Mouse (Mus musculus): ENCODE results near the gene Dlgap4. TPM values are rescaled to one million over a fixed set of nuclear protein-coding genes. Genes with fewer than 3 reads are reported as not detected.

Dlgap4 gene
- polyA plus RNA-seq, 1 experiment from 2014 or later: 160 TPM

- ATAC-seq (ENCODE audit: insufficient read depth, low FRiP score, low TSS enrichment): peak; percentile 36; the same call in 1 of the 2 replicates
Observed at GRCm38 (mm10) chr2:156613081-156613540, 394 bp upstream of the Dlgap4 start.

DNA sequence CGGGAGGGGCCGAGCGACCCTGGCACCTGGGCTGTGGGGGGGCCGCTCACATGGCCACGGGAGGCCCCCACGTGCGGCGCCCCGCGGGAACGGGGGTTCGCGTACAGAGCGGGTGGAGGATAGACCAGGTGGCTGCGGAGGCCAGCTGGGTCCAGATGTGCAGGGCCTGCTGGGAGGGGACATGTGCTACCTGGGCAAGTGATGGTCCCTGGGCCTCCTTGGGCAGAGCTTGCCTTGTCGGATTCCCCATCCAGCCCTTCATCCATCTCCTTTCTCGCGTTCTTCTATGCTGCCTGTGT is 702 bp downstream of the Dlgap4 start:
- Histone ChIP-seq H3K27ac (ENCODE audit: low read depth, low read length) (no peak overlapping the region), H3K4me1 (ENCODE audit: control insufficient read depth, insufficient read depth, low read length) (peaks cover 11% of the 10 kb centered on the region; the same call in 1 of the 2 replicates), H3K27me3 (ENCODE audit: control insufficient read depth, insufficient read depth, low read length) (peaks cover 34% of the 10 kb centered on the region), H3K9me3 (ENCODE audit: control insufficient read depth, low read length) (no peaks in the 10 kb centered on the region), H3K4me3 (ENCODE audit: low read depth, low read length) (peak overlapping the region; percentile 71), H3K36me3 (ENCODE audit: control insufficient read depth, insufficient read depth, low read length) (no peaks in the 10 kb centered on the region), H3K4me2 (ENCODE audit: low read depth) (peak overlapping the region; percentile 98), H3K9ac (ENCODE audit: low read length) (peak overlapping the region; percentile 68)
- ATAC-seq (ENCODE audit: insufficient read depth, low FRiP score, low TSS enrichment) (no peak; the same call in 1 of the 2 replicates), DNase-seq (ENCODE audit: low spot score) (no peak)
- 0% methylated on average over 18 of the region's 18 CpGs for WGBS

More at GRCm38 (mm10) chr2:156613081-156613540, 394 bp upstream of the Dlgap4 start:
- Histone ChIP-seq H3K27me3 (ENCODE audit: control insufficient read depth, insufficient read depth, low read length) (peaks cover 34% of the 10 kb centered on the region), H3K9ac (ENCODE audit: low read length) (peak overlapping the region; percentile 68), H3K27ac (ENCODE audit: low read depth, low read length) (no peak overlapping the region), H3K4me1 (ENCODE audit: control insufficient read depth, insufficient read depth, low read length) (peaks cover 11% of the 10 kb centered on the region; the same call in 1 of the 2 replicates), H3K9me3 (ENCODE audit: control insufficient read depth, low read length) (no peaks in the 10 kb centered on the region), H3K36me3 (ENCODE audit: control insufficient read depth, insufficient read depth, low read length) (no peaks in the 10 kb centered on the region), H3K4me2 (ENCODE audit: low read depth) (peak overlapping the region; percentile 98), H3K4me3 (ENCODE audit: low read depth, low read length) (peak overlapping the region; percentile 71)
- WGBS: under 1% methylated on average over 34 of the region's 41 CpGs
- peak; percentile 62 for DNase-seq (ENCODE audit: low spot score)

- ATAC-seq (ENCODE audit: insufficient read depth, low FRiP score, low TSS enrichment) (no peak), DNase-seq (ENCODE audit: low spot score) (no peak)
- peak overlapping the region; percentile 71 for H3K4me3 ChIP-seq (ENCODE audit: low read depth, low read length)
- H3K36me3 ChIP-seq (ENCODE audit: control insufficient read depth, insufficient read depth, low read length): no peaks in the 10 kb centered on the region
- H3K27ac ChIP-seq (ENCODE audit: low read depth, low read length): no peak overlapping the region
- peaks cover 34% of the 10 kb centered on the region for H3K27me3 ChIP-seq (ENCODE audit: control insufficient read depth, insufficient read depth, low read length)
- peaks cover 11% of the 10 kb centered on the region; the same call in 1 of the 2 replicates for H3K4me1 ChIP-seq (ENCODE audit: control insufficient read depth, insufficient read depth, low read length)
- H3K9me3 ChIP-seq (ENCODE audit: control insufficient read depth, low read length): no peaks in the 10 kb centered on the region
- no peak overlapping the region for H3K9ac ChIP-seq (ENCODE audit: low read length)
- H3K4me2 ChIP-seq (ENCODE audit: low read depth): peak overlapping the region; percentile 98
- 8% methylated on average over 30 of the region's 31 CpGs for WGBS
Observed at GRCm38 (mm10) chr2:156614661-156615654, 1.5 kb downstream of the Dlgap4 start.

DNA sequence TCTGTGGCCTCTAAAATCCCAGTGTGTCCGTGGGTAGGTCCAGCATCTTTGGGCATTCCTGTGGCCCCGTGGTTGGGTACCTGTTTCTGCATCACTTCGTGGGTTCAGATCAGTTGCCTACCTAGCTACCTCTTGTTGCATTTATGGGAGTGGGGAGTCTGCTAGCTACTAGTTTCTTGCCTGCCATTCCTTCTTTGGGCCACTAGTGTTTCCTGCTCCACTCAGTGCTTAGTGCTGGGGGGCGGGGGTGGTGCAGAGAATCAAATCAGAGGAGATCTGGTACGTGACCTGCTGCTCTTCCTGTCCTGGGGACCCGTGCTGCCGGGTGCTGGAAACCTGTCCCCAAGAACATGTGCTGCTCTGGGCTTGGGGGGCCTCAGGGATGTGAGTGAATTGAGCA is 3.0 kb downstream of the Dlgap4 start:
- H3K4me2 ChIP-seq (ENCODE audit: low read depth): no peak overlapping the region
- H3K9me3 ChIP-seq (ENCODE audit: control insufficient read depth, low read length): no peaks in the 10 kb centered on the region
- no peaks in the 10 kb centered on the region for H3K36me3 ChIP-seq (ENCODE audit: control insufficient read depth, insufficient read depth, low read length)
- ATAC-seq (ENCODE audit: insufficient read depth, low FRiP score, low TSS enrichment): no peak
- H3K27me3 ChIP-seq (ENCODE audit: control insufficient read depth, insufficient read depth, low read length): peaks cover 34% of the 10 kb centered on the region
- peaks cover 11% of the 10 kb centered on the region; the same call in 1 of the 2 replicates for H3K4me1 ChIP-seq (ENCODE audit: control insufficient read depth, insufficient read depth, low read length)
- no peak overlapping the region for H3K27ac ChIP-seq (ENCODE audit: low read depth, low read length)
- no peak overlapping the region for H3K9ac ChIP-seq (ENCODE audit: low read length)
- WGBS: 82% methylated on average over 7 of the region's 7 CpGs
- H3K4me3 ChIP-seq (ENCODE audit: low read depth, low read length): no peak overlapping the region
- no peak for DNase-seq (ENCODE audit: low spot score)

DNA sequence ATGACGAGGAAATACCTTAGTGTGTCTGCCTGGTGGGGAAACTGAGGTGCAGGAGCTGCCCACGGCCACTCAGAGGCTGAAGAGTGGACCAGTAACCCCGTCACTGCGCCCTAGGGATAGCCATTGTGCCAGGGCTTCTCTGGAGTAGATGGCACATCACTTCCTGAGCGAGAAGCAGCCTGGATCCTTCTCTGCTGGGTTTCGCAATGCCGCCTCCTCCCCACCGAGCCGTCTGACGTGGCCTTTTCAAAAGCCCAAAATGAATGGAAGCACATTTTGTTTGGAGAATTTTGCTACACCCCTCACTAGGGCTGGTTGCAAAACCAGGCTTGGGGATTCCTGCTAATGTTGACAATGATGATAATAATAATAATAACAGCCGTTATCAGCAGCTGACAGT is 4.0 kb downstream of the Dlgap4 start:
- Histone ChIP-seq H3K27ac (ENCODE audit: low read depth, low read length) (no peak overlapping the region), H3K9ac (ENCODE audit: low read length) (no peak overlapping the region), H3K36me3 (ENCODE audit: control insufficient read depth, insufficient read depth, low read length) (no peaks in the 10 kb centered on the region), H3K4me1 (ENCODE audit: control insufficient read depth, insufficient read depth, low read length) (peaks cover 11% of the 10 kb centered on the region; the same call in 1 of the 2 replicates), H3K9me3 (ENCODE audit: control insufficient read depth, low read length) (no peaks in the 10 kb centered on the region), H3K4me2 (ENCODE audit: low read depth) (no peak overlapping the region), H3K4me3 (ENCODE audit: low read depth, low read length) (no peak overlapping the region), H3K27me3 (ENCODE audit: control insufficient read depth, insufficient read depth, low read length) (peaks cover 29% of the 10 kb centered on the region)
- ATAC-seq (ENCODE audit: insufficient read depth, low FRiP score, low TSS enrichment): no peak
- WGBS: 44% methylated on average over 11 of the region's 11 CpGs
- no peak for DNase-seq (ENCODE audit: low spot score)

GRCm38 (mm10) chr2:156620874-156621273 is 7.4 kb downstream of the Dlgap4 start:
- Histone ChIP-seq H3K4me2 (ENCODE audit: low read depth) (no peak overlapping the region), H3K36me3 (ENCODE audit: control insufficient read depth, insufficient read depth, low read length) (no peaks in the 10 kb centered on the region), H3K27me3 (ENCODE audit: control insufficient read depth, insufficient read depth, low read length) (peaks cover 4% of the 10 kb centered on the region; the same call in 1 of the 2 replicates), H3K9me3 (ENCODE audit: control insufficient read depth, low read length) (no peaks in the 10 kb centered on the region), H3K4me3 (ENCODE audit: low read depth, low read length) (no peak overlapping the region), H3K27ac (ENCODE audit: low read depth, low read length) (no peak overlapping the region), H3K4me1 (ENCODE audit: control insufficient read depth, insufficient read depth, low read length) (no peaks in the 10 kb centered on the region), H3K9ac (ENCODE audit: low read length) (no peak overlapping the region)
- DNase-seq (ENCODE audit: low spot score) (no peak), ATAC-seq (ENCODE audit: insufficient read depth, low FRiP score, low TSS enrichment) (no peak)
- 89% methylated on average over 8 of the region's 8 CpGs for WGBS

DNA sequence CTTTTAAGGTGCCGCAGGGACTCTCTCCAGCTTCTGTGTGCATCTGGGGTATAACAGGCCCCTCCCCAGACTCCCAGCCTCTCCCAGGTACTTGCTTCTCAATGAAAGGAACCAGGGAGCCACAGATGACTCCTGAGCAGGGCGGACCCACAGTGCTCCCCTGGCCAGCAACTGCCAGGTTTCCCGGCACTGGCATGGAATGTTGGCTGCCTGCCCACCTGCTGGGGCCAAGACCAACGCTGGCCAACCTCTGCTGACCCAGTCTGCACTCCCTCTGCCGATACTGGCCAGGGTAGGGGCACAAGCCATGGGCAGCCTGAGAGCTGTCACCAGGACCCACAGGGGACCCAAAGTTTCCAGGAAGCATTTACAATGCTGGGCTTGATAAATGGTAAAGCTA is 7.9 kb downstream of the Dlgap4 start:
- ATAC-seq (ENCODE audit: insufficient read depth, low FRiP score, low TSS enrichment) (no peak), DNase-seq (ENCODE audit: low spot score) (no peak)
- WGBS: 68% methylated on average over 5 of the region's 5 CpGs

DNA sequence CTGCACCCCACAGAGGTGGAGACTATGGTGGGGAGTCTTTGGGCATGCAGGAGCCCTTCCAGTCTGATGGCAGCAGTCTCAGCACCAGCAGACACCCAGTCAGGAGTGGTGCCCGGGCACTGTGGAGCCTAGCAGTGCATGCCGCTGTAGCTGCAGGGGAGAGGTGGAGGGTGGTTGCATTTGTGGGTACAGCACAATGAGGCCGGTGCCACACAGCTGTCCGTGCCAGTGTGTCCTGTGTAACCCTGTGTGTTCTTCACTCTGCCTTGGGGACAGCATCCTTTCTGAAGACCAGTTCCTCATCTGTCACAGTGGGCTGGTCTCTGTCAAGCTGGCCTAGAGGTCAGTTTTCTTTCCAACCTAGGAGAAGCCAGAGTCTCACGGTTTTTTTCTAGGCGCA is 8.7 kb downstream of the Dlgap4 start:
- ATAC-seq (ENCODE audit: insufficient read depth, low FRiP score, low TSS enrichment) (no peak), DNase-seq (ENCODE audit: low spot score) (no peak)
- Histone ChIP-seq H3K27me3 (ENCODE audit: control insufficient read depth, insufficient read depth, low read length) (no peaks in the 10 kb centered on the region), H3K9me3 (ENCODE audit: control insufficient read depth, low read length) (no peaks in the 10 kb centered on the region), H3K36me3 (ENCODE audit: control insufficient read depth, insufficient read depth, low read length) (no peaks in the 10 kb centered on the region), H3K4me3 (ENCODE audit: low read depth, low read length) (no peak overlapping the region), H3K9ac (ENCODE audit: low read length) (no peak overlapping the region), H3K27ac (ENCODE audit: low read depth, low read length) (no peak overlapping the region), H3K4me1 (ENCODE audit: control insufficient read depth, insufficient read depth, low read length) (no peaks in the 10 kb centered on the region), H3K4me2 (ENCODE audit: low read depth) (no peak overlapping the region)
- WGBS: 93% methylated on average over 6 of the region's 6 CpGs

More for the DNA sequence above, 7.9 kb downstream of the Dlgap4 start:
- no peaks in the 10 kb centered on the region for H3K9me3 ChIP-seq (ENCODE audit: control insufficient read depth, low read length)
- H3K4me3 ChIP-seq (ENCODE audit: low read depth, low read length): no peak overlapping the region
- H3K9ac ChIP-seq (ENCODE audit: low read length): no peak overlapping the region
- no peak overlapping the region for H3K27ac ChIP-seq (ENCODE audit: low read depth, low read length)
- no peaks in the 10 kb centered on the region for H3K27me3 ChIP-seq (ENCODE audit: control insufficient read depth, insufficient read depth, low read length)
- no peaks in the 10 kb centered on the region for H3K36me3 ChIP-seq (ENCODE audit: control insufficient read depth, insufficient read depth, low read length)
- H3K4me1 ChIP-seq (ENCODE audit: control insufficient read depth, insufficient read depth, low read length): no peaks in the 10 kb centered on the region
- no peak overlapping the region for H3K4me2 ChIP-seq (ENCODE audit: low read depth)

- Histone ChIP-seq H3K27ac (ENCODE audit: low read depth, low read length) (no peak overlapping the region), H3K4me1 (ENCODE audit: control insufficient read depth, insufficient read depth, low read length) (no peaks in the 10 kb centered on the region), H3K4me2 (ENCODE audit: low read depth) (no peak overlapping the region), H3K36me3 (ENCODE audit: control insufficient read depth, insufficient read depth, low read length) (no peaks in the 10 kb centered on the region), H3K27me3 (ENCODE audit: control insufficient read depth, insufficient read depth, low read length) (no peaks in the 10 kb centered on the region), H3K9ac (ENCODE audit: low read length) (no peak overlapping the region), H3K4me3 (ENCODE audit: low read depth, low read length) (no peak overlapping the region), H3K9me3 (ENCODE audit: control insufficient read depth, low read length) (no peaks in the 10 kb centered on the region)
- 88% methylated on average over 2 of the region's 2 CpGs for WGBS
- ATAC-seq (ENCODE audit: insufficient read depth, low FRiP score, low TSS enrichment): no peak
- DNase-seq (ENCODE audit: low spot score): no peak
Observed at GRCm38 (mm10) chr2:156623246-156623645, 9.7 kb downstream of the Dlgap4 start.

All from neural tube, embryonic 11.5 days (tissue).